Mouse (Mus musculus) C2C12 (cell line): ENCODE data around the gene Nfia.

Experiments
- CEBPB ChIP-seq: IDR thresholded peaks from one replicate; pipeline ENCODE4 v1.6.1; 2011; ENCODE audit warnings: low read depth, mild to moderate bottlenecking, control low read depth, moderate library complexity
- CTCF ChIP-seq: IDR thresholded peaks from one replicate; pipeline ENCODE4 v1.5.1; 2011; ENCODE audit not compliant: control insufficient read depth, insufficient read depth, insufficient read length
- FOSL1 ChIP-seq: IDR thresholded peaks from one replicate; pipeline ENCODE4 v1.8.0; 2011; ENCODE audit warnings: mild to moderate bottlenecking, low read length; ENCODE audit not compliant: poor library complexity, insufficient read depth, severe bottlenecking
- MAX ChIP-seq: IDR thresholded peaks from one replicate; pipeline ENCODE4 v1.6.1; 2011; ENCODE audit warnings: mild to moderate bottlenecking, control low read depth
- MYOD1 ChIP-seq: IDR thresholded peaks from one replicate; pipeline ENCODE4 v1.6.1; 2011; ENCODE audit warnings: low read depth; ENCODE audit not compliant: control insufficient read depth, insufficient read length
- USF1 ChIP-seq: IDR thresholded peaks from one replicate; pipeline ENCODE4 v1.6.1; 2011; ENCODE audit warnings: low read depth, mild to moderate bottlenecking, control low read depth, moderate library complexity

DNA sequence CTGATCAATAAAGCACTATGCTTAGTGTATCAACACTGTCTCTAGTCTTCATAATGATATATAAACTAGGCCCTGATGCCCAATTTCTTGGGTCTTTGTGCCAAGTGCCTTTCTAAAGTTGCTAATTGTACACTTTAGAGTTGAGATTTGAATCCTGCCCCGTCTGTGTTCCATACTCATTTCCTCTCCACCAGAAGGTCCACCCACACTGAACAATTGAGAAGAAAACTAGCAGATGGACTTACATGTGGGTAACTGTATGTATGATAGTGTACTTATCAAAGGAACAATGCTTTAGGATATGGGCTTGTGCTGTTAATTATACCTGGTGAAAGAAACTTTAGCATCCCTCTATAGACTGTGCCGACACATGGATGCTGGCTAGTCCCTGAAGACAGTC lies 80.1 kb downstream of the Nfia start:
- TF ChIP-seq MYOD1 = no peak
- no peak for TF ChIP-seq CTCF
- TF ChIP-seq MAX = no peak
- TF ChIP-seq USF1 = no peak
- no peak for TF ChIP-seq CEBPB
- no peak for TF ChIP-seq FOSL1
